Mouse (Mus musculus) midbrain, embryonic 15.5 days (tissue): ENCODE measurements around the gene Aldh3a2. TPM values are rescaled to one million over a fixed set of nuclear protein-coding genes. Genes with fewer than 3 reads are reported as not detected.

Source experiments
- ATAC-seq: fragments of 200-750 bp; cut with Nextera tagmentation; replicated peaks from 2 replicates; pipeline ENCODE4 v1.8.0; 2017; ENCODE audit warnings: moderate TSS enrichment
- H3K27ac ChIP-seq: fragments of 300-500 bp; sonication (generic); 2 replicates; pipeline ENCODE4 v1.5.1; 2015; ENCODE audit warnings: mild to moderate bottlenecking, inconsistent platforms
- H3K27me3 ChIP-seq: fragments of 300-500 bp; sonication (generic); replicated peaks from 2 replicates; pipeline ENCODE4 v1.6.1; 2015; ENCODE audit warnings: inconsistent platforms
- H3K36me3 ChIP-seq: fragments of 300-500 bp; sonication (generic); replicated peaks from 2 replicates; pipeline ENCODE4 v1.6.1; 2015; ENCODE audit warnings: inconsistent platforms
- H3K4me1 ChIP-seq: fragments of 300-500 bp; sonication (generic); 2 replicates; pipeline ENCODE4 v1.6.1; 2015; ENCODE audit warnings: inconsistent platforms
- H3K4me2 ChIP-seq: fragments of 300-500 bp; sonication (generic); 2 replicates; pipeline ENCODE4 v1.6.1; 2015; ENCODE audit warnings: inconsistent platforms, mild to moderate bottlenecking, moderate library complexity
- H3K4me3 ChIP-seq: fragments of 300-500 bp; sonication (generic); 2 replicates; pipeline ENCODE4 v1.5.1; 2015; ENCODE audit warnings: mild to moderate bottlenecking, inconsistent platforms
- H3K9ac ChIP-seq: fragments of 300-500 bp; sonication (generic); 2 replicates; pipeline ENCODE4 v1.6.1; 2015; ENCODE audit warnings: mild to moderate bottlenecking, inconsistent platforms
- H3K9me3 ChIP-seq: fragments of 300-500 bp; sonication (generic); 2 replicates; pipeline ENCODE4 v1.6.1; 2016; ENCODE audit warnings: inconsistent platforms
- WGBS: fragments of 180-500 bp; shearing (Covaris S2); methylation state at CpG from one replicate; pipeline ENCODE4 v1.1.7; 2015; ENCODE audit warnings: mixed read lengths; 5-methylcytosine and 5-hydroxymethylcytosine counted together
- polyA plus RNA-seq: library from polyadenylated mRNA; unstranded; fragments of >200 nt; fragmentation: Nextera tagmentation; extraction: Ambion mirVana; gene quantifications from 2 replicates; pipeline ENCODE4 v1.2.1, GENCODE M21; 2015

The Aldh3a2 gene
- polyA plus RNA-seq, 1 experiment from 2014 or later = 27.0 TPM

DNA sequence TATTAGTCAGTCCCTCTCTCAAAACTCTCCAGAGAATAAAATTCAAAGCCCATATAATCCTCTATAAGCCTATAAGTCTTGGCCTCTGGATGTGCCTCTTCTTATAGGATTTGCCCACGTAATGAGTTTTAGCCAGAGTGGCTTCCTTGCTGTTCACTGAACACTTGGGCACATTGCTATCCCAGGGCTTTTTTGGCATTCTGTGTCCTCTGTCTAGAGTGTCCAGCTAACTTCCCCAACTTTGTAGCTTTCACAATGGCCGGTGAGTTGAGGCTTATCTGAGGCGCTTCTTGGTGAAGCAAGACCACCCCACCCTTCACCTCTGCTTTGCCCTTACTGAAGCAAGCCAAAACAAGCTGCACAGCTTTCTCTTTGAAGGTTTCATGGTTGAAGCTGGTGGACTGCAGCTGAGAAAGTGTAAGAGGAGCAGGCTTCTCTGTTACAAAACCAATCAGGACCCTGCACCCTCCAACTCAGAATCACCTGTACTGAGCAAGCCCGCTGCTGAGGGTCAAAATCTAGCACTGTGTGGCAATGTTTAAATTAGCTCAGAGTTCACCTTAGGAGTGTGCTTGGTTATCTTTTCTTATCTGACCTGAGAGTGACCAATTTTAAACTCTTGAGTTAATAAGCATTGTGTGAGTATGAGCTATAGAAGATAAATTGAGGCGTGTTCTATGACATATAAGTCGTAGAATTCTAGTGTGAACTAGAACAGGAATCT, 1.5 kb upstream of the Aldh3a2 start:
- Histone ChIP-seq H3K4me1 (peaks cover 14% of the 10 kb centered on the region), H3K9me3 (no peaks in the 10 kb centered on the region), H3K27ac (no peak overlapping the region), H3K9ac (no peak overlapping the region), H3K36me3 (no peaks in the 10 kb centered on the region), H3K4me3 (no peak overlapping the region), H3K27me3 (0 out of 2 replicates have a peak, but pooled peaks cover 4% of the 10 kb centered on the region), H3K4me2 (no peak overlapping the region)
- WGBS = 89% methylated on average over 6 of the region's 6 CpGs
- no peak for ATAC-seq

GRCm38 (mm10) chr11:61263841-61264240, 3.4 kb downstream of the Aldh3a2 start:
- Histone ChIP-seq H3K9me3 (no peaks in the 10 kb centered on the region), H3K9ac (no peak overlapping the region), H3K4me1 (peaks cover 14% of the 10 kb centered on the region), H3K27ac (no peak overlapping the region), H3K36me3 (peaks cover 8% of the 10 kb centered on the region; the same call in 1 of the 2 replicates), H3K27me3 (0 out of 2 replicates have a peak, but pooled peaks cover 3% of the 10 kb centered on the region), H3K4me2 (no peak overlapping the region), H3K4me3 (no peak overlapping the region)
- ATAC-seq = no peak
- WGBS = 92% methylated on average over 1 of the region's 1 CpGs

DNA sequence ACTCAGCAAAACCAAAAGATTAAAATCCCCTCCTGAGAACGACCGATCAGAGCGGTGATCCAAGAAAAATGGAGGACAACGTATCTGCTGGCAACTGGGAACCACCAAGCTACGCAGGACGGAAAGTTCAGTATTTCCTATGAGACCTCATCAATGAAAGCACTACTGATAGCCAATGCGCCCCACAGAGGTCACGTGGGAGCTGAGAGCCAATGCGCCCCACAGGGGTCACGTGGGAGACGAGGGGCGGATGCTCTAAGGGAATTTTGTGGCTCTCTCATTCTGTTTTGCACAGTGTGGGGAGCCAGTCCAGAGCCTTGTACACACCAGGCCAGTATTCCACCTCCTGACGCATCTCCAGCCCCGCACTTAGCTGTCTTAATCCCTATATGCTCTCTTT, 4.7 kb downstream of the Aldh3a2 start:
- WGBS = 91% methylated on average over 14 of the region's 14 CpGs
- ATAC-seq = no peak
- Histone ChIP-seq H3K9ac (no peak overlapping the region), H3K4me2 (no peak overlapping the region), H3K4me3 (no peak overlapping the region), H3K4me1 (peaks cover 10% of the 10 kb centered on the region), H3K36me3 (peaks cover 13% of the 10 kb centered on the region; the same call in 1 of the 2 replicates), H3K27ac (no peak overlapping the region), H3K27me3 (no peaks in the 10 kb centered on the region), H3K9me3 (no peaks in the 10 kb centered on the region)

DNA sequence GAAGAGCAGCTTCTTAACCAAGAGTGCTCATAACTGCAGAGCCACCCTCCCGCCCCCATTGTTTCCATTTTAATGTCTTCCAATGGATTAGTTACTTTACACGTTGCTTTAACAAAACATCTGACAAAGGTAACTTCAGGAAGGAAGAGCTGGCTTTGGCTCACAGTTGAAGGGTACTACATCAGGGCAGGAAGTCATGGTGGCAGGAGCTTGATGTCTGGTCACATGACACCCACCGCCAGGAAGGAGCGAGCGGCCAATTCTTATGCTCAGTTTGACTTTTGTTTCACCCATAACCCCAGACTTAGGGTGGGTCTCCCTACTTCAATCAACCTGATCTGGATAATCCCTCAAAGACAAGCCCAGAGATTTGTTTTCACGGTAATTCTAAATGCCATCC, 8.2 kb downstream of the Aldh3a2 start:
- 89% methylated on average over 6 of the region's 6 CpGs for WGBS
- peaks cover 29% of the 10 kb centered on the region for H3K36me3 ChIP-seq
- ATAC-seq = no peak
- H3K27ac ChIP-seq = no peak overlapping the region
- H3K4me3 ChIP-seq = no peak overlapping the region
- H3K9ac ChIP-seq = no peak overlapping the region
- H3K4me2 ChIP-seq = no peak overlapping the region
- H3K4me1 ChIP-seq = no peaks in the 10 kb centered on the region
- H3K27me3 ChIP-seq = no peaks in the 10 kb centered on the region
- H3K9me3 ChIP-seq = no peaks in the 10 kb centered on the region

GRCm38 (mm10) chr11:61252807-61253206, 14.5 kb downstream of the Aldh3a2 start:
- no peaks in the 10 kb centered on the region for H3K9me3 ChIP-seq
- ATAC-seq = no peak
- no peaks in the 10 kb centered on the region for H3K27me3 ChIP-seq
- H3K4me1 ChIP-seq = no peaks in the 10 kb centered on the region
- H3K27ac ChIP-seq = no peak overlapping the region
- H3K4me3 ChIP-seq = no peak overlapping the region
- peaks cover 34% of the 10 kb centered on the region for H3K36me3 ChIP-seq
- no peak overlapping the region for H3K9ac ChIP-seq
- H3K4me2 ChIP-seq = no peak overlapping the region
- WGBS = 94% methylated on average over 12 of the region's 12 CpGs

GRCm38 (mm10) chr11:61251741-61252140, 15.5 kb downstream of the Aldh3a2 start:
- WGBS = 72% methylated on average over 10 of the region's 10 CpGs
- no peaks in the 10 kb centered on the region for H3K4me1 ChIP-seq

GRCm38 (mm10) chr11:61244406-61244805, 22.9 kb downstream of the Aldh3a2 start:
- no peaks in the 10 kb centered on the region for H3K4me1 ChIP-seq
- no peak overlapping the region for H3K9ac ChIP-seq
- H3K36me3 ChIP-seq = peaks cover 4% of the 10 kb centered on the region
- 88% methylated on average over 7 of the region's 7 CpGs for WGBS
- H3K27me3 ChIP-seq = no peaks in the 10 kb centered on the region
- no peak overlapping the region for H3K4me2 ChIP-seq
- no peak overlapping the region for H3K27ac ChIP-seq
- ATAC-seq = no peak
- no peaks in the 10 kb centered on the region for H3K9me3 ChIP-seq
- no peak overlapping the region for H3K4me3 ChIP-seq

More at GRCm38 (mm10) chr11:61251741-61252140, 15.5 kb downstream of the Aldh3a2 start:
- H3K4me2 ChIP-seq = no peak overlapping the region
- H3K27me3 ChIP-seq = no peaks in the 10 kb centered on the region
- H3K9me3 ChIP-seq = no peaks in the 10 kb centered on the region
- no peak overlapping the region for H3K27ac ChIP-seq
- no peak overlapping the region for H3K9ac ChIP-seq
- H3K36me3 ChIP-seq = peaks cover 34% of the 10 kb centered on the region
- H3K4me3 ChIP-seq = no peak overlapping the region
- no peak for ATAC-seq

GRCm38 (mm10) chr11:61236015-61236414, 31.2 kb downstream of the Aldh3a2 start:
- no peak overlapping the region for H3K4me2 ChIP-seq
- no peak overlapping the region for H3K9ac ChIP-seq
- no peaks in the 10 kb centered on the region for H3K27me3 ChIP-seq
- no peaks in the 10 kb centered on the region for H3K36me3 ChIP-seq
- no peaks in the 10 kb centered on the region for H3K9me3 ChIP-seq
- 88% methylated on average over 3 of the region's 3 CpGs for WGBS
- 0 out of 2 replicates have a peak, but pooled peaks cover 7% of the 10 kb centered on the region for H3K4me1 ChIP-seq
- ATAC-seq = no peak
- no peak overlapping the region for H3K27ac ChIP-seq
- H3K4me3 ChIP-seq = no peak overlapping the region

- 0 out of 2 replicates have a peak, but pooled peaks cover 8% of the 10 kb centered on the region for H3K4me1 ChIP-seq
- ATAC-seq = no peak
- WGBS = 62% methylated on average over 5 of the region's 5 CpGs
These were observed 33.1 kb downstream of the Aldh3a2 start for GRCm38 (mm10) chr11:61234174-61234573.

GRCm38 (mm10) chr11:61231329-61231728, 35.9 kb downstream of the Aldh3a2 start:
- no peak overlapping the region for H3K9ac ChIP-seq
- peak; percentile 50; the same call in 1 of the 2 replicates for ATAC-seq
- H3K4me1 ChIP-seq = 0 out of 2 replicates have a peak, but pooled peaks cover 8% of the 10 kb centered on the region
- H3K4me3 ChIP-seq = no peak overlapping the region
- H3K9me3 ChIP-seq = no peaks in the 10 kb centered on the region
- peak overlapping the region; percentile 21 for H3K4me2 ChIP-seq
- 14% methylated on average over 9 of the region's 9 CpGs for WGBS
- H3K36me3 ChIP-seq = no peaks in the 10 kb centered on the region
- H3K27ac ChIP-seq = no peak overlapping the region
- H3K27me3 ChIP-seq = no peaks in the 10 kb centered on the region

More at GRCm38 (mm10) chr11:61234174-61234573, 33.1 kb downstream of the Aldh3a2 start:
- Histone ChIP-seq H3K27me3 (no peaks in the 10 kb centered on the region), H3K4me2 (no peak overlapping the region), H3K4me3 (no peak overlapping the region), H3K9me3 (no peaks in the 10 kb centered on the region), H3K36me3 (no peaks in the 10 kb centered on the region), H3K27ac (no peak overlapping the region), H3K9ac (no peak overlapping the region)

DNA sequence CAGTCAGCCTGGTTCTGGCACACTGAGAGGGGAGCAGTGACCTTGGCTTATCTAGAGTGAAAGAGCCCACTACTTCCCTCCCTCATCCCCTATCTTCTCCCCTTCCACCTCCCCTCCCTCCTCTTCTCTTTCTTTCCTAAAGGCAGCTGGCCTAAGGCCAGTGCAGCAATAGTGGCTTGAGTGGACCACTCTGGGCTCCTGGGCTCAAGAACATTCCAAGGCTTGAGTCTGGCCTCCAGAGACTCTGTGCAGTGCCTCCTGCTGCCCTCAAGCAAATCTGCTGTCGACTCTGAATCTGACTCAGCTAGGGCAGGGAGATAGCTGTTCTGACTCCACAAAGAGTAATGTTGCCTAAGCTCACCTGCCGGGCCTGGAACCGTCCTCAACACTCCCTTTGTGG, 38.9 kb downstream of the Aldh3a2 start:
- Histone ChIP-seq H3K36me3 (no peaks in the 10 kb centered on the region), H3K9me3 (no peaks in the 10 kb centered on the region), H3K4me3 (no peak overlapping the region), H3K27me3 (no peaks in the 10 kb centered on the region), H3K4me2 (no peak overlapping the region), H3K27ac (no peak overlapping the region), H3K4me1 (0 out of 2 replicates have a peak, but pooled peaks cover 8% of the 10 kb centered on the region), H3K9ac (no peak overlapping the region)
- ATAC-seq = no peak
- WGBS = 68% methylated on average over 3 of the region's 3 CpGs

DNA sequence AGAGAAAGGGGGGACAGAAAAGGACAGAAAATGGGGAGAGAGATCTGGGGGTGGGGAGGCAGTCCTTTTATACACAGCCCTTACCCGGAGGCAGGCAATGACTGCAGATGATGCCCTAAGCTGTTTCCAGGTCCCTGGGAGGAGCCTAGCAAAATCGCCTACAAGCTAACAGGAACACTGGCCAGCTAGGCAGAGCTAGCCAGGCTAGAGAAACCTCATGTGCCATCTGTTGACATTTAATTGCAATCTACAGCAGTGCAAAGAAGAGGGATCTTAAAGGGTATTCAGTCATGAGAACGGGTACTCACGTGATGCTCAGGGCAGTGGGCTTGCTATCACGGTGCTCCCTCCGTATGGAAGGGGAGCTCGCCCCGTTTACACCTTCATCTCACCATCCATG, 39.4 kb downstream of the Aldh3a2 start:
- Histone ChIP-seq H3K4me1 (0 out of 2 replicates have a peak, but pooled peaks cover 8% of the 10 kb centered on the region), H3K4me3 (no peak overlapping the region), H3K9me3 (no peaks in the 10 kb centered on the region), H3K9ac (no peak overlapping the region), H3K4me2 (no peak overlapping the region), H3K27me3 (no peaks in the 10 kb centered on the region), H3K27ac (no peak overlapping the region), H3K36me3 (no peaks in the 10 kb centered on the region)
- ATAC-seq = no peak
- 82% methylated on average over 8 of the region's 8 CpGs for WGBS

- H3K36me3 ChIP-seq = no peaks in the 10 kb centered on the region
- ATAC-seq = no peak
- H3K27ac ChIP-seq = no peak overlapping the region
- H3K4me2 ChIP-seq = no peak overlapping the region
- 82% methylated on average over 6 of the region's 6 CpGs for WGBS
- H3K27me3 ChIP-seq = no peaks in the 10 kb centered on the region
- H3K9me3 ChIP-seq = no peaks in the 10 kb centered on the region
- no peak overlapping the region for H3K9ac ChIP-seq
- no peak overlapping the region for H3K4me3 ChIP-seq
- 0 out of 2 replicates have a peak, but pooled peaks cover under 1% of the 10 kb centered on the region for H3K4me1 ChIP-seq
These were observed 41.3 kb downstream of the Aldh3a2 start for GRCm38 (mm10) chr11:61225941-61226412.
